Mouse (Mus musculus) MEL (cell line): ENCODE data around the gene Rps16. TPM values are rescaled to one million over a fixed set of nuclear protein-coding genes. Genes with fewer than 3 reads are reported as not detected.

Experiments used
- DNase-seq: peaks from one replicate; pipeline ENCODE4 v3.0.0; 2011; ENCODE audit warnings: low read depth, low spot score
- H3K27ac ChIP-seq: 2 replicates; pipeline ENCODE4 v1.5.1; 2012; ENCODE audit warnings: low read depth, mild to moderate bottlenecking, control low read depth, low read length, moderate library complexity; ENCODE audit not compliant: control insufficient read depth
- H3K27me3 ChIP-seq, 2 experiments: fragments of 150-350 bp in 1 of 2; sonication (generic) in 1 of 2; 2 replicates each; pipeline ENCODE4 v1.6.1; 2012; ENCODE audit warnings: low read length in 2 of 2, mild to moderate bottlenecking in 2 of 2, improper control_type of control experiment in 1 of 2, moderate library complexity in 1 of 2; ENCODE audit not compliant: insufficient read depth in 2 of 2, control insufficient read depth in 1 of 2
- H3K36me3 ChIP-seq, 2 experiments: 2 replicates each; pipeline ENCODE4 v1.6.1; 2012 to 2014; ENCODE audit warnings: low read length in 2 of 2, improper control_type of control experiment in 1 of 2, inconsistent platforms in 1 of 2, mild to moderate bottlenecking in 1 of 2; ENCODE audit not compliant: insufficient read depth in 2 of 2, control insufficient read depth in 1 of 2
- H3K4me1 ChIP-seq, 2 experiments: fragments of 150-350 bp in 1 of 2; sonication (generic) in 1 of 2; 2 replicates each; pipeline ENCODE4 v1.6.1; 2012; ENCODE audit warnings: low read length in 2 of 2, improper control_type of control experiment in 1 of 2, mild to moderate bottlenecking in 1 of 2; ENCODE audit not compliant: insufficient read depth in 2 of 2, control insufficient read depth in 1 of 2
- H3K4me3 ChIP-seq, 2 experiments: fragments of 150-350 bp in 1 of 2; sonication (generic) in 1 of 2; 2 replicates each; pipeline ENCODE4 v1.5.1; 2012; ENCODE audit warnings: low read depth in 2 of 2, low read length in 2 of 2, mild to moderate bottlenecking in 2 of 2, moderate library complexity in 2 of 2, control low read depth in 1 of 2, improper control_type of control experiment in 1 of 2; ENCODE audit not compliant: control insufficient read depth in 1 of 2, insufficient read depth in 1 of 2
- H3K79me2 ChIP-seq: 2 replicates; pipeline ENCODE4 v1.6.1; 2012; ENCODE audit warnings: mild to moderate bottlenecking, low read length, moderate library complexity; ENCODE audit not compliant: control insufficient read depth, poor library complexity, insufficient read depth
- H3K9ac ChIP-seq: 2 replicates; pipeline ENCODE4 v1.6.1; 2012; ENCODE audit warnings: low read depth, mild to moderate bottlenecking, control low read depth, low read length, moderate library complexity; ENCODE audit not compliant: control insufficient read depth, poor library complexity, severe bottlenecking
- H3K9me3 ChIP-seq: fragments of 150-350 bp; sonication (generic); replicated peaks from 2 replicates; pipeline ENCODE4 v1.6.1; 2012; ENCODE audit warnings: mild to moderate bottlenecking, low read length, improper control_type of control experiment, moderate library complexity; ENCODE audit not compliant: insufficient read depth
- CHD1 ChIP-seq: IDR thresholded peaks from 2 replicates; pipeline ENCODE4 v1.6.1; 2012; ENCODE audit warnings: low read depth, mild to moderate bottlenecking, inconsistent platforms, low read length, improper control_type of control experiment
- CHD2 ChIP-seq: IDR thresholded peaks from 2 replicates; pipeline ENCODE4 v1.6.1; 2011; ENCODE audit warnings: low read length, improper control_type of control experiment
- CTCF ChIP-seq, 3 experiments: IDR thresholded peaks in 2 of 3; conservative IDR thresholded peaks in 1 of 3; 2 replicates each; pipeline ENCODE4 v1.5.1; 2011 to 2012; ENCODE audit warnings: low read length in 3 of 3, low read depth in 2 of 3, mild to moderate bottlenecking in 2 of 3, improper control_type of control experiment in 1 of 3, inconsistent platforms in 1 of 3, mixed read lengths in 1 of 3, moderate library complexity in 1 of 3; ENCODE audit not compliant: control insufficient read depth in 1 of 3, insufficient read depth in 1 of 3, poor library complexity in 1 of 3, severe bottlenecking in 1 of 3
- E2F4 ChIP-seq: IDR thresholded peaks from 2 replicates; pipeline ENCODE4 v1.6.1; 2011; ENCODE audit warnings: low read depth, low read length, improper control_type of control experiment, borderline replicate concordance
- EP300 ChIP-seq, 2 experiments: IDR thresholded peaks; 2 replicates each; pipeline ENCODE4 v1.6.1; 2011; ENCODE audit warnings: improper control_type of control experiment in 2 of 2, low read length in 2 of 2, low read depth in 1 of 2, mild to moderate bottlenecking in 1 of 2
- ETS1 ChIP-seq: IDR thresholded peaks from 2 replicates; pipeline ENCODE4 v1.6.1; 2012; ENCODE audit warnings: low read depth, mild to moderate bottlenecking, inconsistent platforms, low read length, improper control_type of control experiment, moderate library complexity
- GABPA ChIP-seq: IDR thresholded peaks from 2 replicates; pipeline ENCODE4 v1.6.1; 2012; ENCODE audit warnings: low read depth, mild to moderate bottlenecking, inconsistent platforms, low read length, improper control_type of control experiment, moderate library complexity
- GATA1 ChIP-seq: IDR thresholded peaks from 2 replicates; pipeline ENCODE4 v1.6.1; 2011; ENCODE audit warnings: low read depth, low read length, improper control_type of control experiment
- HCFC1 ChIP-seq: IDR thresholded peaks from 2 replicates; pipeline ENCODE4 v1.6.1; 2012; ENCODE audit warnings: low read depth, mild to moderate bottlenecking, inconsistent platforms, low read length, improper control_type of control experiment, moderate library complexity
- JUND ChIP-seq: IDR thresholded peaks from 2 replicates; pipeline ENCODE4 v1.6.1; 2011; ENCODE audit warnings: low read depth, mild to moderate bottlenecking, improper control_type of control experiment, low read length
- KAT2A ChIP-seq: conservative IDR thresholded peaks from 2 replicates; pipeline ENCODE4 v1.6.1; 2012; ENCODE audit warnings: low read depth, low read length, improper control_type of control experiment, inconsistent platforms
- MAFK ChIP-seq: IDR thresholded peaks from 2 replicates; pipeline ENCODE4 v1.6.1; 2011; ENCODE audit warnings: low read depth, mild to moderate bottlenecking, low read length, improper control_type of control experiment, borderline replicate concordance
- MAX ChIP-seq: IDR thresholded peaks from 2 replicates; pipeline ENCODE4 v1.6.1; 2011; ENCODE audit warnings: low read length, improper control_type of control experiment
- MEF2A ChIP-seq: IDR thresholded peaks from 2 replicates; pipeline ENCODE4 v1.6.1; 2014; ENCODE audit warnings: low read depth, mild to moderate bottlenecking, inconsistent platforms, low read length, improper control_type of control experiment; ENCODE audit not compliant: poor library complexity, insufficient replicate concordance, severe bottlenecking; ENCODE audit errors: extremely low read depth
- MXI1 ChIP-seq: IDR thresholded peaks from 2 replicates; pipeline ENCODE4 v1.6.1; 2011; ENCODE audit warnings: mild to moderate bottlenecking, low read depth, low read length, improper control_type of control experiment
- MYB ChIP-seq: IDR thresholded peaks from 2 replicates; pipeline ENCODE4 v1.6.1; 2011; ENCODE audit warnings: mild to moderate bottlenecking, low read depth, low read length, improper control_type of control experiment
- MYC ChIP-seq: IDR thresholded peaks from 2 replicates; pipeline ENCODE4 v1.6.1; 2011; ENCODE audit warnings: low read depth, mild to moderate bottlenecking, low read length, improper control_type of control experiment, moderate library complexity
- NELFE ChIP-seq: IDR thresholded peaks from 2 replicates; pipeline ENCODE4 v1.6.1; 2011; ENCODE audit warnings: low read depth, low read length, improper control_type of control experiment
- NRF1 ChIP-seq: IDR thresholded peaks from 2 replicates; pipeline ENCODE4 v1.6.1; 2014; ENCODE audit warnings: low read depth, mild to moderate bottlenecking, inconsistent platforms, low read length, improper control_type of control experiment, moderate library complexity; ENCODE audit not compliant: poor library complexity, insufficient read depth, severe bottlenecking
- POLR2A ChIP-seq, 2 experiments: IDR thresholded peaks; 2 replicates each; pipeline ENCODE4 v1.6.1; 2011 to 2012; ENCODE audit warnings: low read length in 2 of 2, mild to moderate bottlenecking in 2 of 2, control low read depth in 1 of 2, improper control_type of control experiment in 1 of 2, low read depth in 1 of 2, moderate library complexity in 1 of 2; ENCODE audit not compliant: control insufficient read depth in 1 of 2, insufficient read depth in 1 of 2, poor library complexity in 1 of 2
- POLR2AphosphoS2 ChIP-seq: IDR thresholded peaks from 2 replicates; pipeline ENCODE4 v1.6.1; 2011; ENCODE audit warnings: low read length, improper control_type of control experiment
- POLR2AphosphoS5 ChIP-seq: IDR thresholded peaks from 2 replicates; pipeline ENCODE4 v1.6.1; 2012; ENCODE audit warnings: low read depth, borderline replicate concordance, mild to moderate bottlenecking, inconsistent platforms, low read length, moderate library complexity, mixed read lengths
- RAD21 ChIP-seq: IDR thresholded peaks from 2 replicates; pipeline ENCODE4 v1.6.1; 2011; ENCODE audit warnings: mild to moderate bottlenecking, low read depth, low read length, improper control_type of control experiment
- RCOR1 ChIP-seq: IDR thresholded peaks from 2 replicates; pipeline ENCODE4 v1.6.1; 2012; ENCODE audit warnings: low read depth, mild to moderate bottlenecking, inconsistent platforms, low read length, improper control_type of control experiment
- SIN3A ChIP-seq: IDR thresholded peaks from 2 replicates; pipeline ENCODE4 v1.6.1; 2012; ENCODE audit warnings: low read length, improper control_type of control experiment, inconsistent platforms
- SMC3 ChIP-seq: IDR thresholded peaks from 2 replicates; pipeline ENCODE4 v1.6.1; 2011; ENCODE audit warnings: low read depth, low read length, improper control_type of control experiment
- TAL1 ChIP-seq: IDR thresholded peaks from 2 replicates; pipeline ENCODE4 v1.6.1; 2012; ENCODE audit warnings: mild to moderate bottlenecking, inconsistent platforms, low read length, moderate library complexity, mixed read lengths
- TBP ChIP-seq: IDR thresholded peaks from 2 replicates; pipeline ENCODE4 v1.8.0; 2011; ENCODE audit warnings: low read depth, low read length, improper control_type of control experiment
- TCF12 ChIP-seq: IDR thresholded peaks from 2 replicates; pipeline ENCODE4 v1.6.1; 2014; ENCODE audit warnings: low read depth, mild to moderate bottlenecking, inconsistent platforms, low read length, improper control_type of control experiment, moderate library complexity
- UBTF ChIP-seq: IDR thresholded peaks from 2 replicates; pipeline ENCODE4 v1.6.1; 2012; ENCODE audit warnings: low read depth, mild to moderate bottlenecking, inconsistent platforms, low read length, improper control_type of control experiment, moderate library complexity, borderline replicate concordance; ENCODE audit not compliant: insufficient read depth
- USF1 ChIP-seq: IDR thresholded peaks from 2 replicates; pipeline ENCODE4 v1.6.1; 2014; ENCODE audit warnings: low read depth, mild to moderate bottlenecking, inconsistent platforms, low read length, improper control_type of control experiment, moderate library complexity
- USF2 ChIP-seq, 2 experiments: IDR thresholded peaks; 2 replicates each; pipeline ENCODE4 v1.6.1; 2011 to 2012; ENCODE audit warnings: improper control_type of control experiment in 2 of 2, low read length in 2 of 2, borderline replicate concordance in 1 of 2, inconsistent platforms in 1 of 2, low read depth in 1 of 2, mild to moderate bottlenecking in 1 of 2; ENCODE audit not compliant: insufficient read depth in 1 of 2
- ZC3H11A ChIP-seq: IDR thresholded peaks from 2 replicates; pipeline ENCODE4 v1.6.1; 2012; ENCODE audit warnings: low read depth, mild to moderate bottlenecking, inconsistent platforms, low read length, improper control_type of control experiment
- ZKSCAN1 ChIP-seq: IDR thresholded peaks from 2 replicates; pipeline ENCODE4 v1.6.1; 2012; ENCODE audit warnings: low read depth, mild to moderate bottlenecking, inconsistent platforms, low read length, improper control_type of control experiment, moderate library complexity
- ZMIZ1 ChIP-seq: IDR thresholded peaks from 2 replicates; pipeline ENCODE4 v1.6.1; 2012; ENCODE audit warnings: low read depth, mild to moderate bottlenecking, inconsistent platforms, low read length, improper control_type of control experiment, moderate library complexity
- ZNF384 ChIP-seq: IDR thresholded peaks from 2 replicates; pipeline ENCODE4 v1.6.1; 2012; ENCODE audit warnings: low read depth, mild to moderate bottlenecking, inconsistent platforms, low read length, improper control_type of control experiment
- polyA plus RNA-seq, 2 experiments: library from polyadenylated mRNA; stranded (reverse) in 1 of 2; unstranded in 1 of 2; fragments of >175 nt in 1 of 2; fragments of >200 nt in 1 of 2; gene quantifications; 2 replicates each; pipeline versions ENCODE4 v1.2.1 to v1.2.4; 2012; ENCODE audit warnings: low replicate concordance in 2 of 2, low read depth in 1 of 2; ENCODE audit not compliant: insufficient read length in 2 of 2, insufficient read depth in 1 of 2, missing spikeins in 1 of 2
- total RNA-seq: library from RNA; depleted of rRNA; stranded (reverse); fragments of 300-350 nt; gene quantifications from 2 replicates; pipeline ENCODE4 v1.2.3, GENCODE M21; 2012

Gene Rps16
- total and polyA plus RNA-seq, 3 experiments, result 1,661 to 2,343 (median 1,740) TPM

- H3K4me1 ChIP-seq, result peaks cover 6 to 29% of the 10 kb centered on the region in 2 experiments
- DNase-seq, result peak; percentile 84
- no peak; the same call in 1 of the 2 replicates for TF ChIP-seq MXI1
- no peak for TF ChIP-seq POLR2AphosphoS5
- TF ChIP-seq POLR2AphosphoS2, result no peak; the same call in 1 of the 2 replicates
- no peak for TF ChIP-seq SMC3
- TF ChIP-seq MAX, result no peak
- no peak for TF ChIP-seq MEF2A
- TF ChIP-seq NELFE, result no peak
- TF ChIP-seq HCFC1, result no peak
- no peak for TF ChIP-seq GABPA
- TF ChIP-seq RAD21, result no peak
- TF ChIP-seq RCOR1, result no peak; the same call in 1 of the 2 replicates
- no peak for TF ChIP-seq ZKSCAN1
- TF ChIP-seq ZMIZ1, result no peak
- 0 out of 2 replicates have a peak, but pooled peaks have one; percentile 40 for TF ChIP-seq USF1
- no peak for TF ChIP-seq CHD1
- no peak for TF ChIP-seq MYB
- TF ChIP-seq MAFK, result no peak
- no peak for TF ChIP-seq GATA1
- TF ChIP-seq TCF12, result no peak
- peak; percentile 5; the same call in 1 of the 2 replicates for TF ChIP-seq ZNF384
- no peak for TF ChIP-seq JUND
- TF ChIP-seq USF2 (IDR thresholded peaks at IDR 0.05; ENCODE audit: borderline replicate concordance in 1 of 2, insufficient read depth in 1 of 2, low read depth in 1 of 2, low read length in 2 of 2), result no peak
- TF ChIP-seq TAL1, result no peak
- no peak for TF ChIP-seq CTCF (IDR thresholded peaks at IDR 0.05 in 2 of 3, conservative IDR thresholded peaks at IDR 0.05 in 1 of 3; ENCODE audit: control insufficient read depth in 1 of 3, insufficient read depth in 1 of 3, low read depth in 2 of 3, low read length in 3 of 3, poor library complexity in 1 of 3, severe bottlenecking in 1 of 3)
- peak in 1 of 2 experiments; percentile 26; a peak in 1 of 4 replicates for TF ChIP-seq POLR2A (IDR thresholded peaks at IDR 0.05; ENCODE audit: control insufficient read depth in 1 of 2, insufficient read depth in 1 of 2, low read depth in 1 of 2, low read length in 2 of 2, poor library complexity in 1 of 2)
- TF ChIP-seq MYC, result no peak
- TF ChIP-seq NRF1, result no peak
- no peak; the same call in none of the 2 replicates for TF ChIP-seq SIN3A
- TF ChIP-seq ETS1, result peak; percentile 80
- TF ChIP-seq KAT2A, result no peak
- TF ChIP-seq ZC3H11A, result no peak
- TF ChIP-seq EP300 (IDR thresholded peaks at IDR 0.05; ENCODE audit: low read depth in 1 of 2, low read length in 2 of 2), result no peak; a peak in 1 of 4 replicates
- TF ChIP-seq UBTF, result no peak
- TF ChIP-seq TBP, result no peak; the same call in 1 of the 2 replicates
- no peak for TF ChIP-seq E2F4
- TF ChIP-seq CHD2, result no peak
These were observed 30.8 kb downstream of the Rps16 start for GRCm38 (mm10) chr7:28381017-28381790.

More at GRCm38 (mm10) chr7:28381017-28381790, 30.8 kb downstream of the Rps16 start:
- Histone ChIP-seq H3K36me3 (peaks cover 0 to 17% of the 10 kb centered on the region in 2 experiments; a peak in 2 of 4 replicates), H3K9me3 (no peaks in the 10 kb centered on the region), H3K9ac (peak overlapping the region; percentile 74), H3K79me2 (peaks cover 3% of the 10 kb centered on the region), H3K27me3 (no peaks in the 10 kb centered on the region), H3K27ac (peak overlapping the region; percentile 95), H3K4me3 (peak overlapping the region; percentile 57 to 85)
